Mouse (Mus musculus) granulocyte monocyte progenitor cell, adult 5-6 weeks (primary cell): ENCODE data around the gene Gm11232. TPM values are rescaled to one million over a fixed set of nuclear protein-coding genes. Genes with fewer than 3 reads are reported as not detected.

Experiments used
- ATAC-seq: replicated peaks from 2 replicates; pipeline ENCODE4 v1.8.0; 2016; ENCODE audit warnings: mild to moderate bottlenecking, moderate TSS enrichment, inconsistent platforms; ENCODE audit not compliant: poor library complexity, severe bottlenecking
- total RNA-seq, 2 experiments: library from RNA; stranded (forward) in 1 of 2; stranded (reverse) in 1 of 2; fragments of 200-712, 200-1000 nt in 1 of 2; fragments of >200 nt in 1 of 2; fragmentation: Nextera tagmentation in 1 of 2; gene quantifications; 2 replicates each; pipeline ENCODE4 v1.2.3; 2014 to 2017

Gene Gm11232
- total RNA-seq (2014; fragmentation: Nextera tagmentation) (not detected in 2 replicates), total RNA-seq (2017) (not detected in 2 replicates)

GRCm38 (mm10) chr4:71757865-71758264 lies at the start of gene Gm11232:
Gene Gm11232 (minus strand): TSS chr4:71757965.
- ATAC-seq = no peak

DNA sequence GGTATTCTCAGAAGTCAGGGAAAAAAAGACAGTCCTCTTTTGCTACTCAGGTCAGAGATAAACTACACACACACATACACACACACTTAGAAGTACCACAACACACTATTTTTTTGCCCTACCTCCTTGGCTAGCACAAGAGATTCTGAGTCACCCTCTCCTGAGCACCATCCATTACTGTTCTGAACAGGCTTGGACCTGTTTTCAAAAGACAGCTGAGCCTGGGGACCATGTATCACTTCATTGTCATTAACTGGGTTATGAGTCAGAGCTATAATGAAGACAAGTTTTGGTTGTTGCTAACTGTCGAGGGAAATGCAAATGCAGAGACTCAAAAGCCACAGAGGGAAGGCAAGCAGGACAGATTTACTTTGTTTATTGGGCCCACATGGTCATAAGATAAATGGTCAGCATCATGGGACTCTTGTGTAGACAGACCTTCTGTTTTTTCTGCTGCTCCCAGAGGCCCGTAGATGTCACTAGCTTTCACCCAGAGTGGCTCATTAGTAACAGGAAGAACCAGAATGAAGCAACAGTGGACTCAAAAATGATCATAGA lies 48.3 kb upstream of the Gm11232 start:
- ATAC-seq = no peak

GRCm38 (mm10) chr4:71765529-71765928 lies 7.8 kb upstream of the Gm11232 start:
- ATAC-seq = no peak

- no peak for ATAC-seq
Measured at GRCm38 (mm10) chr4:71765071-71765470, 7.3 kb upstream of the Gm11232 start.

- ATAC-seq = no peak
Measured at GRCm38 (mm10) chr4:71756441-71757221, 1.1 kb downstream of the Gm11232 start.

- no peak for ATAC-seq
Measured at GRCm38 (mm10) chr4:71745741-71746140, 12.0 kb downstream of the Gm11232 start.

- no peak for ATAC-seq
Measured at GRCm38 (mm10) chr4:71736529-71736928, 21.2 kb downstream of the Gm11232 start.

GRCm38 (mm10) chr4:71735261-71735660 lies 22.5 kb downstream of the Gm11232 start:
- ATAC-seq = no peak

DNA sequence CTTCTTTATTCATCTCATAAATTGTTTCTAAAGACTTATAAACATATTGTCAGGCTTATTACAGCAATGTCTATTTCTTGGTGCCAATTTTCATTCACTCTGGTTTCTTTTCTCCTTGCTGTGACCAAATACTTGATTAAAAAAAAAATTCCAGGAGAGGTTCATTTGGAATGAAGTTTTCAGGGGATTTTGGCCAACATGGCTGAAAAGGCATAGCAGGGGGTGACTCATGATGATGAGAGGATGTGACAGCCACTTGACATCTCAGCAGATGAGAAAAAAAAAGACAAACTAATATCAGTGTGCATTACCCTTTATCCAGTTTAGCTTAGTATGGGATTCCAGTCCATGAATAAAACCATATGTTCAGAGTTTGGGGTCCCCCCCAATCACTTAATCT lies 28.4 kb downstream of the Gm11232 start:
- ATAC-seq = no peak

DNA sequence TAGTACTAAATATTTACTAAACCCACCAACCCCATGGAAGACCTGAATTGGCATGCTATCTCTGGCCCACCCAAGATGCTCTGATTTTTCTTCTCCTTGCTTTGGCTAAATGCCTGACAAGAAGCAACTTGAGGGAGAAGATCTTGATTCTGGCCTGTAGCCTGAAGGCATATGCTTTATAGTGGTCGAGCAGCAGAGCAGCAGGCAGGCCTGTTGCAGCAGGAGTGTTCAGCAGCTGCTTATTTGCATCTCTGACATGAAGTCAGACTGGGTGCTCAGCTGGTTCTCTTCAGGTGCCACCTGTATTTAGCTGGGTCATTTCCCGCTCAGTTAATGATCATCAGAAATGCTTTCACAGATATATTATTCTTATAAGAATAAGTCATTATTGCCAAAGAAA lies 30.2 kb downstream of the Gm11232 start:
- no peak for ATAC-seq

- no peak for ATAC-seq
Measured at GRCm38 (mm10) chr4:71727056-71727455, 30.7 kb downstream of the Gm11232 start.

DNA sequence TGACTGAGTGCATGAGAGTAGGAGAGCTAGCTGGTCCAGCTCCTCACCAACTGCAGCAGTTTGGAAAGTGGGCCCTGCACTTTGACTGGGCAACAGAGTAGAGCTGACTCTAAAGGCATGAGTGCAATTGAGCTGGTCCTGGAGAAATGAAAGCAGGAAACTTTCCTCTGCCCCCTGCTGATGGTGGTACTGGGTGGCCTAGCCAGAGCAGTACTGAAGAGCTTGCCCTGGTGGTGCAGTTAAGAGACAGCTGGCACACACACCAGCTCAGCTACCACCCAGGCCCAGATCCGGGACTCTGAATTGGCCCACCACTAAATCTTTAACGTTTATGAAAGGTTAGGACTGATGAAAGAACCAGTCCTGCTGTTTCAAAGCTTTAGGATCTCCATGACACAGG lies 31.9 kb downstream of the Gm11232 start:
- ATAC-seq = no peak
